Mouse (Mus musculus) ES-Bruce4 (cell line): ENCODE measurements around the gene Man1a.

Experiments
- CTCF ChIP-seq: IDR thresholded peaks from one replicate; pipeline ENCODE4 v1.8.1; 2011; ENCODE audit warnings: low read depth, low read length
- EP300 ChIP-seq: IDR thresholded peaks from 2 replicates; pipeline ENCODE4 v1.6.1; 2011; ENCODE audit warnings: low read depth, low read length; ENCODE audit not compliant: insufficient read depth

DNA sequence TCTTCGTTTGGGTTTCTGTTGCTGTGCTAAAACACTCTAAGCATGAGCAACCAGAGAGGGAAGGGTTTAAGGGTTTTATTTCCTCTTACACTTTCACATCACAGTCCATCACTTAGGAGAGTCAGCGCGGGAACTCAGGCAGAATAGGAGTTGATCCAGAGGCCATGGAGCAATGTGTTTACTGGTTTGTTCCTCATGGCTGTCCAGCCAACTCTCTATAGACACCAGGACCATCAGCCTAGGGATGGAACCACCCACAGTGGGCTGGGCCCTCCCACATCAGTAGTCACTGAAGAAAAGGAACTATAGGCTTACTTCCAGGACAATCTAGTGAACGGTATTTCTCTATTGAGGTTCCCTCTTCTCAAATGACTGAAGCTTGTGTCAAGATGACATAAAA lies 45.4 kb upstream of the Man1a start:
- TF ChIP-seq EP300: no peak
- no peak for TF ChIP-seq CTCF
